Mouse (Mus musculus) midbrain, embryonic 11.5 days (tissue): Measurements from ENCODE around the gene Zbtb1. TPM values are rescaled to one million over a fixed set of nuclear protein-coding genes. Genes with fewer than 3 reads are reported as not detected.

Experiments used
- ATAC-seq: fragments of 200-750 bp; cut with Nextera tagmentation; 2 replicates; pipeline ENCODE4 v1.8.0; 2017; ENCODE audit warnings: moderate TSS enrichment, moderate library complexity; ENCODE audit not compliant: low FRiP score
- DNase-seq: peaks from one replicate; pipeline ENCODE4 v3.0.0; 2015; ENCODE audit warnings: low spot score; ENCODE audit errors: missing footprints
- H3K27ac ChIP-seq: fragments of 300-500 bp; sonication (generic); 2 replicates; pipeline ENCODE4 v1.5.1; 2014; ENCODE audit warnings: low read depth, low read length
- H3K27me3 ChIP-seq: fragments of 300-500 bp; sonication (generic); 2 replicates; pipeline ENCODE4 v1.6.1; 2014; ENCODE audit warnings: mild to moderate bottlenecking, low read length, moderate library complexity, mixed read lengths; ENCODE audit not compliant: control insufficient read depth, insufficient read depth
- H3K36me3 ChIP-seq: fragments of 300-500 bp; sonication (generic); 2 replicates; pipeline ENCODE4 v1.6.1; 2014; ENCODE audit warnings: mild to moderate bottlenecking, low read length, moderate library complexity, mixed read lengths; ENCODE audit not compliant: control insufficient read depth, insufficient read depth
- H3K4me1 ChIP-seq: fragments of 300-500 bp; sonication (generic); 2 replicates; pipeline ENCODE4 v1.6.1; 2014; ENCODE audit warnings: low read length; ENCODE audit not compliant: control insufficient read depth, insufficient read depth
- H3K4me2 ChIP-seq: fragments of 300-500 bp; sonication (generic); 2 replicates; pipeline ENCODE4 v1.6.1; 2014; ENCODE audit warnings: mild to moderate bottlenecking, moderate library complexity
- H3K4me3 ChIP-seq: fragments of 300-500 bp; sonication (generic); 2 replicates; pipeline ENCODE4 v1.5.1; 2014; ENCODE audit warnings: low read depth, low read length
- H3K9ac ChIP-seq: fragments of 300-500 bp; sonication (generic); 2 replicates; pipeline ENCODE4 v1.6.1; 2014; ENCODE audit warnings: low read length
- H3K9me3 ChIP-seq: fragments of 300-500 bp; sonication (generic); 2 replicates; pipeline ENCODE4 v1.6.1; 2016; ENCODE audit warnings: low read length; ENCODE audit not compliant: control insufficient read depth
- WGBS: fragments of 180-500 bp; shearing (Covaris S2); extraction: QIAGEN DNeasy Blood & Tissue Kit; methylation state at CpG from one replicate; pipeline ENCODE4 v1.1.7; 2014; 5-methylcytosine and 5-hydroxymethylcytosine counted together
- polyA plus RNA-seq: library from polyadenylated mRNA; unstranded; fragments of >200 nt; fragmentation: Nextera tagmentation; extraction: Ambion mirVana; gene quantifications from 2 replicates; pipeline ENCODE4 v1.2.1, GENCODE M21; 2014

The Zbtb1 gene
- polyA plus RNA-seq, 1 experiment from 2014 or later = 7.6 TPM

GRCm38 (mm10) chr12:76392979-76393378, 22.9 kb downstream of the Zbtb1 start:
- H3K36me3 ChIP-seq = 0 out of 2 replicates have a peak, but pooled peaks cover 2% of the 10 kb centered on the region
- H3K27me3 ChIP-seq = no peaks in the 10 kb centered on the region
- no peak overlapping the region for H3K9ac ChIP-seq
- no peak overlapping the region for H3K4me3 ChIP-seq
- H3K4me1 ChIP-seq = no peaks in the 10 kb centered on the region
- no peak overlapping the region for H3K4me2 ChIP-seq
- H3K9me3 ChIP-seq = no peaks in the 10 kb centered on the region
- DNase-seq (no peak), ATAC-seq (no peak)
- WGBS = 84% methylated on average over 5 of the region's 5 CpGs
- H3K27ac ChIP-seq = no peak overlapping the region

GRCm38 (mm10) chr12:76397281-76397680, 27.2 kb downstream of the Zbtb1 start:
- H3K4me2 ChIP-seq = no peak overlapping the region
- peaks cover 2% of the 10 kb centered on the region; the same call in 1 of the 2 replicates for H3K27me3 ChIP-seq
- ATAC-seq (no peak), DNase-seq (no peak)
- 86% methylated on average over 5 of the region's 5 CpGs for WGBS
- no peaks in the 10 kb centered on the region for H3K9me3 ChIP-seq
- H3K27ac ChIP-seq = no peak overlapping the region
- no peak overlapping the region for H3K4me3 ChIP-seq
- no peak overlapping the region for H3K9ac ChIP-seq
- H3K36me3 ChIP-seq = no peaks in the 10 kb centered on the region
- no peaks in the 10 kb centered on the region for H3K4me1 ChIP-seq

GRCm38 (mm10) chr12:76401674-76402073, 31.6 kb downstream of the Zbtb1 start:
- H3K27ac ChIP-seq = no peak overlapping the region
- no peak for ATAC-seq

DNA sequence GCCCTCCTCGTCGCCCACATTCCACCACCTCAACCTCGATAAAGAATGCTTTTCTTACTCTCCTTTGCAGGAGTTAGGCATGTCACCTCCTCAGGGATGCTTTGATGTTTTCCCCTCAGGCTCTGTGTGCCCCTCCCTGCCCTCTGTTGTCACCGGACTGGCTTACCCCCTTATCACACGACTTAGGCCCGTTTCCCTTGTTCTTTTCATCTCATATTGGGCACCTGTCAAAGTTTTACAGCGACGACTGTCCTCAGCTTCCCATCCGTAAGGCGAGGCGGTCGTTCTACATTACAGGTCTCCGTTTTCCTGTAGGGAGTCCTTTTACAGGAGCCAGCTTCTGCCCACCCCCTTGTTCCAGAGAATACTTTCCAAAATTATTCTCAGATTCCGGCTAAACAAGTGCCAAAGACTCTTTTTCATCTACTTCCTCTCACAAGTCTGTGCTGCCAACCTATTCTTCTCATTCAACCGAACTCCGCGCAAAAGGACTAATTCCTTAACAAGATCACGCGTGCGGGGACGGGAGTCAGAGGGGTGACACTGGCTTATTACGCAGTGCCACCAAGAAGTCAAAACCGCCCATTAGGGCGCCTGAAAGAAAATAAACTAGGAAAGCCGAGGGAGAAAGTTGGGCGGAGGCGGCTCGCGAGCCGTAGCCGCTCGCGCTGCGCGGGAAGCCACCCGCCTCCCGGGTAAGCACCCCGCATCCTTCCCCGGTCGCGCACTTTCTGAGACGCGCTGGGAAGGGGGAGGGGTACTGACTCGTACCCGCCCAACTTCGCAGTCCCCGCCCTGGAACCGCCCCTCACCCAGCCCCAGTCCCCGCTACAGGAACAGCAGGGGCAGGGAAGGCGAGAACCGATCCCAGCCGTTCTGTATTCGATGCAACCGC, 33.2 kb downstream of the Zbtb1 start:
- Histone ChIP-seq H3K27ac (peak overlapping the region; percentile 75), H3K4me3 (peak overlapping the region; percentile 68), H3K9ac (peak overlapping the region; percentile 74), H3K36me3 (no peaks in the 10 kb centered on the region), H3K9me3 (no peaks in the 10 kb centered on the region), H3K27me3 (peaks cover 40% of the 10 kb centered on the region), H3K4me1 (peaks cover 17% of the 10 kb centered on the region), H3K4me2 (peak overlapping the region; percentile 83)
- ATAC-seq (peak; percentile 90), DNase-seq (peak; percentile 97)
- WGBS = under 1% methylated on average over 53 of the region's 54 CpGs

More at GRCm38 (mm10) chr12:76401674-76402073, 31.6 kb downstream of the Zbtb1 start:
- H3K4me2 ChIP-seq = no peak overlapping the region
- H3K9ac ChIP-seq = no peak overlapping the region
- peaks cover 28% of the 10 kb centered on the region for H3K27me3 ChIP-seq
- H3K36me3 ChIP-seq = no peaks in the 10 kb centered on the region
- no peak overlapping the region for H3K4me3 ChIP-seq
- no peak for DNase-seq
- no peaks in the 10 kb centered on the region for H3K9me3 ChIP-seq
- 60% methylated on average over 3 of the region's 3 CpGs for WGBS
- H3K4me1 ChIP-seq = peaks cover 17% of the 10 kb centered on the region

- 0% methylated on average over 54 of the region's 54 CpGs for WGBS
Measured at GRCm38 (mm10) chr12:76403886-76404537, 33.9 kb downstream of the Zbtb1 start, which contains the start of gene Hspa2. TSS of gene Hspa2 (plus strand) at chr12:76404176.

GRCm38 (mm10) chr12:76404836-76405182, 34.7 kb downstream of the Zbtb1 start:
- no peaks in the 10 kb centered on the region for H3K9me3 ChIP-seq
- no peak for ATAC-seq
- H3K4me3 ChIP-seq = peak overlapping the region; percentile 68
- 9% methylated on average over 20 of the region's 20 CpGs for WGBS
- no peak overlapping the region for H3K9ac ChIP-seq
- no peaks in the 10 kb centered on the region for H3K36me3 ChIP-seq
- H3K4me2 ChIP-seq = peak overlapping the region; percentile 67
- H3K27me3 ChIP-seq = peaks cover 40% of the 10 kb centered on the region
- H3K27ac ChIP-seq = no peak overlapping the region
- DNase-seq = no peak
- H3K4me1 ChIP-seq = peaks cover 17% of the 10 kb centered on the region

More at GRCm38 (mm10) chr12:76403886-76404537, 33.9 kb downstream of the Zbtb1 start, which contains the start of gene Hspa2:
- Histone ChIP-seq H3K4me3 (peak within 1 kb of the TSS; percentile 68), H3K9ac (peak within 1 kb of the TSS; percentile 74), H3K9me3 (no peaks in the 10 kb centered on the region), H3K27ac (peak within 1 kb of the TSS; percentile 75), H3K27me3 (peaks cover 40% of the 10 kb centered on the region), H3K4me1 (peaks cover 17% of the 10 kb centered on the region), H3K4me2 (peak within 1 kb of the TSS; percentile 83), H3K36me3 (no peaks in the 10 kb centered on the region)
- ATAC-seq (peak; percentile 97), DNase-seq (peak; percentile 100)

GRCm38 (mm10) chr12:76405183-76405970, 35.3 kb downstream of the Zbtb1 start:
- H3K9ac ChIP-seq = no peak overlapping the region
- H3K4me2 ChIP-seq = peak overlapping the region; percentile 67
- WGBS = 4% methylated on average over 64 of the region's 64 CpGs
- ATAC-seq (no peak), DNase-seq (peak; percentile 95)
- H3K9me3 ChIP-seq = no peaks in the 10 kb centered on the region
- peaks cover 17% of the 10 kb centered on the region for H3K4me1 ChIP-seq
- H3K27ac ChIP-seq = no peak overlapping the region
- peak overlapping the region; percentile 68 for H3K4me3 ChIP-seq
- peaks cover 40% of the 10 kb centered on the region for H3K27me3 ChIP-seq
- H3K36me3 ChIP-seq = no peaks in the 10 kb centered on the region

GRCm38 (mm10) chr12:76405971-76406370, 35.9 kb downstream of the Zbtb1 start:
- peak; percentile 92 for DNase-seq
- ATAC-seq = no peak

More at GRCm38 (mm10) chr12:76405971-76406370, 35.9 kb downstream of the Zbtb1 start:
- peak overlapping the region; percentile 67 for H3K4me2 ChIP-seq
- no peaks in the 10 kb centered on the region for H3K36me3 ChIP-seq
- no peaks in the 10 kb centered on the region for H3K9me3 ChIP-seq
- H3K4me3 ChIP-seq = peak overlapping the region; percentile 68
- no peak overlapping the region for H3K27ac ChIP-seq
- H3K27me3 ChIP-seq = peaks cover 40% of the 10 kb centered on the region
- 4% methylated on average over 23 of the region's 23 CpGs for WGBS
- H3K9ac ChIP-seq = no peak overlapping the region
- peaks cover 17% of the 10 kb centered on the region for H3K4me1 ChIP-seq
